Mouse (Mus musculus) C2C12 (cell line): ENCODE data around the gene Nlrp1b. TPM values are rescaled to one million over a fixed set of nuclear protein-coding genes. Genes with fewer than 3 reads are reported as not detected.

ENCODE experiments used
- H3K27me3 ChIP-seq: one replicate; pipeline ENCODE4 v1.6.1; 2011; ENCODE audit not compliant: control insufficient read depth, insufficient read depth, insufficient read length
- H3K36me3 ChIP-seq: one replicate; pipeline ENCODE4 v1.6.1; 2011; ENCODE audit not compliant: control insufficient read depth, insufficient read depth
- H3K4me3 ChIP-seq: one replicate; pipeline ENCODE4 v1.5.1; 2011; ENCODE audit warnings: mild to moderate bottlenecking, control low read depth; ENCODE audit not compliant: poor library complexity, insufficient read depth, severe bottlenecking
- H3K79me2 ChIP-seq: one replicate; pipeline ENCODE4 v1.6.1; 2011; ENCODE audit not compliant: control insufficient read depth, insufficient read depth
- H3K79me3 ChIP-seq: one replicate; pipeline ENCODE4 v1.6.1; 2011; ENCODE audit warnings: low read depth, control low read depth
- H3ac ChIP-seq: one replicate; pipeline ENCODE3; 2011; ENCODE audit warnings: low read depth; ENCODE audit not compliant: control insufficient read depth, insufficient read length
- CEBPB ChIP-seq: IDR thresholded peaks from one replicate; pipeline ENCODE4 v1.6.1; 2011; ENCODE audit warnings: low read depth, mild to moderate bottlenecking, control low read depth, moderate library complexity
- CTCF ChIP-seq: IDR thresholded peaks from one replicate; pipeline ENCODE4 v1.5.1; 2011; ENCODE audit not compliant: control insufficient read depth, insufficient read depth, insufficient read length
- FOSL1 ChIP-seq: IDR thresholded peaks from one replicate; pipeline ENCODE4 v1.8.0; 2011; ENCODE audit warnings: mild to moderate bottlenecking, low read length; ENCODE audit not compliant: poor library complexity, insufficient read depth, severe bottlenecking
- MAX ChIP-seq: IDR thresholded peaks from one replicate; pipeline ENCODE4 v1.6.1; 2011; ENCODE audit warnings: mild to moderate bottlenecking, control low read depth
- MYOD1 ChIP-seq: IDR thresholded peaks from one replicate; pipeline ENCODE4 v1.6.1; 2011; ENCODE audit warnings: low read depth; ENCODE audit not compliant: control insufficient read depth, insufficient read length
- MYOG ChIP-seq: IDR thresholded peaks from one replicate; pipeline ENCODE4 v1.6.1; 2011; ENCODE audit not compliant: control insufficient read depth, insufficient read length; ENCODE audit errors: extremely low read depth
- USF1 ChIP-seq: IDR thresholded peaks from one replicate; pipeline ENCODE4 v1.6.1; 2011; ENCODE audit warnings: low read depth, mild to moderate bottlenecking, control low read depth, moderate library complexity
- polyA plus RNA-seq: library from polyadenylated mRNA; unstranded; fragments of >200 nt; fragmentation: generic; extraction: Trizol; gene quantifications from one replicate; pipeline ENCODE4 v1.2.1, GENCODE M21; 2012; ENCODE audit warnings: missing spikeins

The Nlrp1b gene
- polyA plus RNA-seq, 1 experiment = not detected

DNA sequence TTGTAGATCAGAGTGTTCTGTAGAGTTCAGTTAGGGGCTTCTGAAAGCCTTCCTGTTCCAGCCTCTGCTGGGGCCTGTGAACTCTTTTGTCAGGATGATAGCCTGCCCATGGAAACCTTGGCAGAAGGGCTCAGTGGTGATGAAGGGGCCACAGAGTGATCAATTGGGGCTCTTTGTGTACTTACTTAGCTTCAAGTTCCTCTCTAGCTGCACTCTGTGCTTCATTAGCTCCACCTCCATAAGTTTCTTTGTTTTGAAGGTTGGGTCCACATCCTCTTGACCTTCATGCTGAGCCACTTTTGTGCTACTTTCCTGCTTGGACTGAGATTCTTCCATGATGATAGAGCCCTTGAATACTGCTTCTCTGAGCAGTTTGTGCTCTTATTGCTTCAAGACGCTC lies 88.5 kb downstream of the Nlrp1b start:
- H3ac ChIP-seq = no peak overlapping the region
- no peaks in the 10 kb centered on the region for H3K79me3 ChIP-seq
- H3K27me3 ChIP-seq = no peaks in the 10 kb centered on the region
- H3K4me3 ChIP-seq = no peak overlapping the region
- no peak for TF ChIP-seq CTCF
- TF ChIP-seq FOSL1 = no peak
- no peak for TF ChIP-seq MAX
- TF ChIP-seq CEBPB = no peak
- TF ChIP-seq MYOG = no peak
- no peak for TF ChIP-seq MYOD1
- no peak for TF ChIP-seq USF1
- H3K36me3 ChIP-seq = no peaks in the 10 kb centered on the region
- H3K79me2 ChIP-seq = no peaks in the 10 kb centered on the region

GRCm38 (mm10) chr11:71107128-71107527 lies 123.4 kb downstream of the Nlrp1b start:
- H3K4me3 ChIP-seq = no peak overlapping the region

DNA sequence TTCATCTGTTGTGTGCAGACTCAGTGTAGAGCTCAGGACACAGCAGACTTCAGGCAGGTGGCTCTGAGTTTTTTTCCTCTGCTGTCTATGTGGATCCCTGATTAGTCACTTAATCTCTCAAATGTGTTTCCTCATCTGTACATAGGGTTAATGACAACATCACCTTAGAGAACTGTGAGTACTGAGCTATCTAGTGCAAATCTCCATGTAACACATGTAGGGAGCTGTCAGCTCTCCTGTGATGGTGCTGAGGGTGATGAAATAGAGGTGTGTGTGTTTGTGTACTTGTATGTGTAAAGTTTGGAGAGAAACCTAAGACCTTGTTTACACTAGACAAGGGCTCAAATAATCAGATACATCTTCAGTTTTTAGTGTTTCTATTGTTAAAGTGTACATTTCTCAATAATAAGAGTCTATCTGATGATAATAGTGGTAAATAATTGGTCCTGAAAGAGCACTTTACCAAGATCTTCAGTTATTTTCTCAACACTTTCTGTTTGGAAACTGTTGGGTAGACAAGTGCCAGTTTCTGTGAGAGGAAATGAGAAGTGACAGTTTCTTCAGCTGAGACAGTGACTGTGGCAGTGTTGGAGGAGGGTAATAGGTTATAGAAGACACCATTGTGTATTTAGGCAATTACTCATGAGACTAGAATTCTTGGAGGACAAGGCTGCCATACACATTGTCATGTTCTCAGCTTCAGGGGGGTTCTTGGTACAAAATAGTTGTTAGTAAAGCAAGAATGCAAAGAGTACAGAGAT lies 124.1 kb downstream of the Nlrp1b start:
- no peak overlapping the region for H3K4me3 ChIP-seq
- no peaks in the 10 kb centered on the region for H3K27me3 ChIP-seq
- no peak overlapping the region for H3ac ChIP-seq
- H3K79me2 ChIP-seq = no peaks in the 10 kb centered on the region
- H3K36me3 ChIP-seq = no peaks in the 10 kb centered on the region
- H3K79me3 ChIP-seq = no peaks in the 10 kb centered on the region
- TF ChIP-seq CEBPB = no peak
- no peak for TF ChIP-seq CTCF

More at GRCm38 (mm10) chr11:71107128-71107527, 123.4 kb downstream of the Nlrp1b start:
- no peak overlapping the region for H3ac ChIP-seq
- no peaks in the 10 kb centered on the region for H3K79me2 ChIP-seq
- H3K79me3 ChIP-seq = no peaks in the 10 kb centered on the region
- no peaks in the 10 kb centered on the region for H3K27me3 ChIP-seq
- H3K36me3 ChIP-seq = no peaks in the 10 kb centered on the region
- TF ChIP-seq MAX (no peak), USF1 (no peak), MYOD1 (no peak), MYOG (no peak), CTCF (no peak), CEBPB (no peak), FOSL1 (no peak)

- Histone ChIP-seq H3K79me2 (no peaks in the 10 kb centered on the region), H3ac (no peak overlapping the region), H3K4me3 (no peak overlapping the region), H3K27me3 (no peaks in the 10 kb centered on the region), H3K79me3 (no peaks in the 10 kb centered on the region), H3K36me3 (no peaks in the 10 kb centered on the region)
- TF ChIP-seq CEBPB (no peak), FOSL1 (no peak), MYOD1 (no peak), USF1 (no peak), MAX (no peak), MYOG (no peak), CTCF (no peak)
These were observed 126.6 kb downstream of the Nlrp1b start for GRCm38 (mm10) chr11:71103931-71104330.

Other genes with a start within 250 kb of the Nlrp1b start
- 386 TPM for gene C1qbp, start 247.7 kb downstream of the Nlrp1b start, polyA plus RNA-seq
- 14.9 TPM for gene Dhx33, start 226.3 kb downstream of the Nlrp1b start, polyA plus RNA-seq
- gene Mis12, start 211.1 kb downstream of the Nlrp1b start, polyA plus RNA-seq = 18.4 TPM
- 38.5 TPM for gene Derl2, start 210.9 kb downstream of the Nlrp1b start, polyA plus RNA-seq
- gene 6330403K07Rik, start 197.2 kb downstream of the Nlrp1b start, polyA plus RNA-seq = 0.06 TPM
- not detected for gene Nlrp1a, start 86.0 kb downstream of the Nlrp1b start, polyA plus RNA-seq